Mouse (Mus musculus): ENCODE results near the gene Gpam.
"Not testable (repeated sequence)": the region's sequence is repeated elsewhere in the genome, so short reads cannot be mapped to it uniquely, and the experiment has no call there.

The Gpam gene

DNA sequence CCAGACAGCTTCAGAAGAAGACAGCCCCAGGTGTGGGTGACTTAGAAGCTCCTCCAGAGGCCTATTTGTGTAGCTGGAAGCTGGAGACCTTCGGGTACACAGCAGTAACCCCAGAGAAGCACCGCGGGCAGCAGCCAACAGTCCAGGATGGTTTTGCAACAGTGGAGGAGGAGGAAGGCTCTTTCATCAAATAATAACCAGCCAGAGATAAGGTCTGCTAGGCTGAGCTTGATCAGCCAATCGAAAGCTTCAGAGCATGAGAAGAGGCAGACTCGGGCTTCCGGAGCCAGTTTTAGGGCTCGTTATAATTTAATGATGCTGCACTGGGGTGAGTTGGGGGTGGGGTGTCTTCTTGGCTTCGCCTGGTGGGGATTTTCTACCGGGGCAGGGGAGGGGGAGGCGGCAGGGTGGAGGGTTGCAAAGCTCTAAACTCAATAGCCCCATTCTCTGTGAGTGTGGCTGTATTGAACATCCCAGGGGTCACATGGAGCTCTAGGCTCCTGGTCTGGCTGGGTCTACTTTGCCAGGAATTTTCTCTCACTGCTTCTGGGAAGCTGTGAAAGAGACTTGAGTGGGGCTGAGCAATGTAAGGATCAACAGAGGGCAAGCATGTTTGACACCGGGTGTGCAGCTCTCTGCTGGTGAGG is at the start of gene Gpam:
Gene Gpam, minus strand, starts transcription at position 167 of the 647 bp plus-strand sequence.
- no peak for DNase-seq

DNA sequence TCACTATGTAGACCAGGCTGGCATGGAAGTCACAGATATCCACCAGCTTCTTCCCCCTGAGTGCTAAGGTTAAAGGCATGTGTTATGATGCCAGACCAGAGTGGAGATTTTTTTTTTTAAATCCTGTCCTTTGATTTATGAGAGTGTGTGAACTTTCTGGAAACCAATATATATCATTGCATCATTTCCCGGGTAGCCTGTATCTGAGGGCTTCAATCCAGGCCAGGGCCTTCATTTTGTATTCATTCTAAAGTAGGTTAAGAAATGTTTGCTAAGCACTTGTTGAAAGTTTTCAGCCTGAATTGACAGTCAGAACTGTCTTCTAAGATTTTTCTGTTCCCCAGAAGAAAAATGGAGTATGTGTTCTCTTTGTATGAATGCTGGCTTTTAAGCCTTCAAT is 44.5 kb upstream of the Gpam start:
- no peak for DNase-seq

DNA sequence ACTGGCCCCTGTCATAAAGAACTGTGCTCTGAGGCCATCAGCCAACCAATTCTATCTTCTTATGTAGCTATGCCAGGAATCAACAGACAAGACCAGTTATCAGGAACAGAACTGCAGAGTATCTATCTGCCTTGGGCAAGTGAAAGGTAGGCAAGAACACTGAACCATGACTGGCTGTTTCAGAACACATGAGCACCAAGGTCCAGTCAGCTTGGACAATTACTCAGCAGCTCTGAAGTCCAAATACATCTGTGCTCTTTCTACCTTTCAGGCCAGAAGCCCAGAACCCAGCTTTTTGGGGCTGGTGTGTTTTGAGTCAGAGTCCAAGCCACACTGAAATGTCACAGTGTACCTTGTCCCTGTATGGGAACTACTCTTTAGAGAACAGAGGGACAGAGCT is 43.4 kb upstream of the Gpam start:
- DNase-seq, result no peak

DNA sequence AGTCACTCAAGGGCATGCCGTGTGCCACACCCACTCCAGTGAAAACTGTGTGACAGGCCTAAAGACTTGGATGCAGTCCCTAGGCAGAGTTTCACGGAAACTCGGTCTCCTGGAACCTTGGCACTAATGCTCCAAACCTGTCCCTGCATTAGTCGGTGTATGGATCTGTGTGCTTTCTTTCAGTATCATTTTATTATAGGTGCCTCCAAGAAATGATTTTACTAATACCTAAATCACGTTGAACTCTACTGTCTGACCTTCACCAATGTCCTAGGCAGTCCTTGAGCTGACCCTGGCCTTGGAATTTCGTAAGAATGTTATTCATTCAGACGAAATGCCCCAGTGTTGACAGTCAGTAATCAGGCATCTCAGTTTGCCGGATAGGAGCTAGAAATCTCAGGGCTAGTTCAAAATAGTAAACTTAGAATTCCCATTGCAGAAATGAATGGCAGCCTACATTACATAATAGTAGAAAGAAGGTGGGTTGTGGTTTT is 42.2 kb upstream of the Gpam start:
- DNase-seq, result not testable (repeated sequence)

DNA sequence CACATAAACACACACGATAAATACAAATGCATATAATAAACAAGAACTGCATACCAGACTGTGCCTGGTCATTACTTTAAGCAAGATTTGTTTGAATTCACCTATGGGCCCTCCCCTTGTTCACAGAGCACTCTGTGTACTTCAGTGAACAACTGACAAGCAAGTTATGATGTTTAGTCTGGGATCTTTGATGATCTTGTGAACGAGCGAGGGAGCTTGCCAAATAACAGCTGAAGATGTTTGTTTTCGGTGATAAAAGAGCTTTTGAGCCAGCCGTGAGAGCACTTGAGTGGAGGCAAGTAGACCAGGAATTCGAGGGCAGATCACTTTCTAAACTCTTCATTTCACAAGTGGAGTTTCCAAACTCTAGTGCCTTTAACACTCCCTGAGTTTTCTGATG is 41.3 kb upstream of the Gpam start:
- DNase-seq, result no peak

DNA sequence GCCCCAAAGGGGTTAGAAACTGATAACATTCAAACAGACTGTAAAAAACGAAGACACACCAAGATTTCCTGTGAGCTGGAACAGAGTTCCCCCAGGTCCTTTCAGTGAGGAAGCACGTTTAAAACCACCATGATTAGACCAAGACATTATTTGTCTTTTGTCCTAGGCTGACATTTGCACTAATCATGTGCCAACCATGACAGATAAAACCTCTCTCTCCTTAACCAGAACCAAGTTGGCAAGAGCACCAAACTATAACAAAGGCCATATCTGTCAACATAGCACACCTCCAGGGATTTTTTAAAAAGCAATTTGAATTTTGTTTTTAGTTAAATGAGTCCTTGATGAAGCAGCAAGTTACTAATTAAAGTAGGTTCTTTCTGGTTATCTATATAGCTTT is 40.7 kb upstream of the Gpam start:
- no peak for DNase-seq

DNA sequence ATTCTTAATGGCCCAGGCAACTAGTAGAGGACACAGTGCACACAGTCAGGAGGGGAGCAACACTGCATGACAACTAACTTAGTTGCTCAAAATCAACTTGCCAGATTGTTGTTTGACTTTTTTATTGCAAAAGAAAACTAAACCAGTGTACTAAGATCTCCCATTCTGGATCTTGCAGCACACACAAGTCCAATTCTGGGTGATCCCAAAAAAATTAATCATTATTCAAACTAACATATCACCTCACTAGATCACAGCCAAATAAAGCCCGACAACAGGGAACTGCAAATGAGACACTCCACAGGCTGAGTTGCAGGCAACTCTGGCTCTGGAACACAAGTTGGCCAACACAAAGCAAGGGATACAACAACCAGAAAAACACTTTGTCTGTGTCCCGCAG is 39.7 kb upstream of the Gpam start:
- DNase-seq, result no peak

DNA sequence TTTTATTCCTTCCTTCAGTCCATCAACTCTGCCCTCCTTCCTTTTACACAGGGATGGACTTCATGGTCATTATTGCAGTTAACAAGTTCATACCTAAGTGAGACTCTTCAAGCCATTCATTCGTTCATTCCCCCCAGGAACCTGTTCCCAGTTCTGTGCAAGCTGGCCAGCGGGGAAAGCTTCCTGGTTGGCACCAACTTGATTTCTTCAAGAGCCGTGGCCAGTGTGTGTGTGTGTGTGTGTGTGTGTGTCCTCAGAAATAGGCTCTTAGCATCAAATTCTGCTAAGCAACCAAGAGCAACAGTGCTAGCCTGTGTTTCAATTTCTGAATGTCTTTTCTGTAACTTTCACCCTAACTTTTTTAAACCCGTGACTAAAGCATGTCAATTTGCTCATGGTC is 38.9 kb upstream of the Gpam start:
- DNase-seq, result no peak

DNA sequence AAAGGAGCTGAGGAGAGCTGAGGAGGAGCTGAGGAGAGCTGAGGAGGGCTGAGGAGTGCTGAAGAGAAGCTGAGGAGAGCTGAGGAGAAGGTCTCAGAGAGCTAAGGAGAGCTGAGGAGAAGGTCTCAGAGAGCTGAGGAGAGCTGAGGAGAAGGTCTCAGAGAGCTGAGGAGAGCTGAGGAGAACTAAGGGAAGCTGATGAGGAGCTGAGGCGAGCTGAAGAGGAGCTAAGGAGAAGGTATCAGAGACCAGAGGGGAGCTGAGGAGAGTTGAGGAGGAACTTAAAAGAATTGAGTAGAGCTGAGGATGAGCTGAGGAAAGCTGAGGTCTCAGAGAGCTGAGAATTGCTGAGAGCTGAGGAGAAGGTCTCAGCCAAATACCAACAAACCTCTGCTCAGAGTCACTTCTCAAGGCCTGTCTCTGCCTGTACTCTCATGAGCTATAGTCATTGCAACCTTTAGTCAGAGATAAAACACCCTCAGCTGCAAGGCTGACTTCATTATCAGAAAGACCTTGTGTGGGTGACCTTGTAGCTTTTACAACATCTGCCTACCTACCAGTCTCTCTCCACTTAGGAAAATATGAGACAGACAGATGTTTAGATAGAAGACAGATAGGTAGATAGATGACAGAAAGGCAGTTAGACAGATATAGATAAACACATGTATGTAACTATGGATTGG is 38.3 kb upstream of the Gpam start:
- DNase-seq, result no peak

DNA sequence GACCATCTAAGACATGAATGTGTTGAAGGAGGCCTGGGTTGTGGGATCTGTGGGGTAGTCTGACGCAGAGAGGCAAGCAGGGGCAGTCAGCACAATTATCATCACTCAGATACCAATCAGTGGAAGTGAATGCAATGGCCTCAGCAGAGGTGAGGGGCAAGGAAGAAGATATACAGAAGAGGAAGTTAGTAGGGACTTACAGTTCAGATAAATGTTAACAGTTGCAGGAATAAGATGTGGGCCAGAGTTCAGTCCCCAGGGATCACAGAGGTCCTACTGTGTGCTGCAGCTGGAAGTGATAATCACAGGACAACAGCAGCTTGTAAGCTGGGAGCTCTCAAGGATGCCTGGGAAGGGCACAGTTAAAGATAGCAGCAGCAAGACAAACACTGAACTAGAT is 37.1 kb upstream of the Gpam start:
- no peak for DNase-seq

DNA sequence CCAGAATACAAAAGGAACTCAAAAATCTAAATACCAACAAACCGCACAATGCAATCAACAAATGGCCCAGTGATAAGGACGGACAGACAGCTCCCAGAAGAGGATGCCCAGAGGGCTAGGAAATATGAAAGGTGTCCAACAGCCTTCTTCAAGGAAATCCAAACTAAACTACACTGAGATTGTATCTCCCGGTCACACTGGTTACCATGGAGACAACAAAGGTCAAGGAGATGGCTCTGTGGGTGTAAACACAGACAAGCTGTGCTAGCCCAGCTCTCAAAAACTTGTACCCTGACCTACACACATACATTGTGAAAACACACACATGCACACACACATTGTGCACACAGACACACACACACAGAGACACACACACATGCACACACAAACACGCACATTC is 35.2 kb upstream of the Gpam start:
- DNase-seq, result no peak

DNA sequence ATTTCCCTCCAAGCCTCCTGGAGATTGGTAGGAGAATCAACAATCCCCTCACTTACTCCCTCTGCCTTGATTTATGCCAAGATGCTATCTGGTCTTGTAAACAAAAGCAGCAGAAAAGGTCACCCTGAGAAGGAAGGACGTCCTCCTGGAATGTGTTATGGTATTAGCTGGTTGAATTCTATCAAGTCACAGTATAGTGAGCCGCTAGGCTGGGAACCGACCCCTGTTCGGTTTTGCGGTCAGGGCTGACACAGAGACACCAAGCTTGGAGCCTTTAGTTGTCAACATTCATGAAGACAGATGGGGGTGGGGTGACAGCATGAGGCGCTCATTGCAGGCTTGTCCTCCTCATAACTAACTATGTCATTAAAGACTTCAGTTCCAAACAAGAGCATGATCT is 32.8 kb upstream of the Gpam start:
- no peak for DNase-seq

DNA sequence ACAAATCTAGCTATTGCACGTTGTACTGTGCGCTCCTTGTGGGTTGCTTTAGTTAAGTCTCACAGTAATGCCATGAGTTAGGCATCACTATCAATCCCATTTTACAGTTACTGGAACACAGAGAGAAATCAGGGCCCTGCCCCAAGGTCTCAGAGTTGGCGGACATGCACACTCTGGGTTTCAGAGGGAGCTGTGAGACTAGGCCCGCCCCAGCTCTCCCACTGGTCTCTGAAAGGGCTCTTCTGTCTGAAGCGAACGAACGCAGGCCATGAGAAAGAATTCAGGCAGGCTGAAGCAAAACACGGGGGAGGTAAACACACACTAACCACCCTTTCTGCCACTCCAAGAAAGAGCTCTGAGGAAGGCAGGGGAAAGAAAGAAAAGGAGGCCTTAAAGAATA is 31.6 kb upstream of the Gpam start:
- no peak for DNase-seq

DNA sequence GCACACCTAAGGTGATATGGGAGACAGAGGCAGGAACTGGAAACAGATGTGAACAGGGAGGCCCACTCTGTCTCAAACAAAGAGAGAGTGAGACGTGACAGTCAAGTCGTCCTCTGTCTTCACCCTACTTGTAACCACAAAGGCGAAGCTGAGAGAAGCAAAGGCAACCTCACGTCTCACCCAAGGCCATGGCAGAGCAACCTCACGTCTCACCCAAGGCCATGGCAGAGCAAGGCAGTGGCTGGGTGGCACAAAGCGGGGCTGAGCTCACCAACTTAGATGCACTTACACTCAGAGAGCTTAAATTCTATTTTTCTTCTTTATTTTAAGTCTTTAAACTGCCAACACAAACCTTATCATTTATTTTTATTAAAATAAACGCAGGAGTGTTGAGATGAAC is 30.0 kb upstream of the Gpam start:
- no peak for DNase-seq

DNA sequence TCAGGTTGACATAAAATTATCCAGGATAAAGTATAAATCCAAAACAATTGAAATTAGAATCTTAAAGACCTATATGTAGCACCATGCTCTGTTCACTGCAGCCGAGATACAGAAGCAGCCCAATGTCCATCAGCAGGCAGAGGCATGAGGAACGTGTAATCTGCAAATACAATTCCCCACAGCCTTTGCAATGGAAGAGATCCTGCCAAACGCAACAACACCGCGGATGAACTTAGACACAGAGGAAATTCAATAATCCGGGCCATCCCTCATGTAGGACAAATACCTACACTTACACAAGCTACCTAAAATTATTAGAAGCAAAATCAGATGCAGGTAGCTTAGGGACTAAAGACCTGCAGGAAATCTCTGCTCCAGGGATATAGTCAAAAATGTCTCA is 25.9 kb upstream of the Gpam start:
- DNase-seq, result no peak

DNA sequence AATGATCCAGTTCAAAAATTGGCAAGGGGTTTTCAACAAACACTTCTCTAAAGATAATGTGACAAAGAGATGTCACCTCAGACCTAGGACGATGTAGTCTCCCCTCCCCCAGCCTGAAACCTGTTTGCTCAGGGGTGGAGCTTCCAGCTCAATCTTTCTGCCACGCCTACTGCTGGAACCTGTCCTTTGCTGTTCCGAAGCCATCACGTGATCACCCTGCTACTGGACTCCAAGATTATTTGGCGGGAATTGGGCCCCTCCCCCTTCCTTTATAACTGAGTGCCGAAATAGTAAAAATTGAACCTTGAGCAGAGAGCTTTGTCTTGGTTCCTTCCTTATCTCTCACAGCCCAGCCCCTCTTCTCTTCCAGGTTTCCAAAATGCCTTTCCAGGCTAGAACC is 25.2 kb upstream of the Gpam start:
- not testable (repeated sequence) for DNase-seq

DNA sequence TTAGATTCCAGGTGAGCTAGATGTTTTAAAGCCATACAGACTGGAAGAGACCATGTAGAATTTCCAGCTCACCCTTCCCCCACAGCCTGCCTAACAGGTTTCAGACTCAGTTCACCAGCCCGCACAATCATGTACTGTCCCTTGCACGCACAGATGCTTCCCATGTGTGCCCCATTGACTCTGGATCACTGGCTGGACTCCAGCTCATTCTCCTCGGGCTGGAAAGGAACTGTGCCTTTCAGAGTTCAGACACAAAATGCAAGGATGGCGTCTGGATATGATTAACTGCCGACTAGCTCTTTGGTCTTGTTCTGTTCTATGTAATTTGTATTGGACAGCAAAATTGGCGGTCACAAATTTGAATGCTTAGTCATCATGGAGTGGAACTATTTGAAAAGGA is 22.6 kb upstream of the Gpam start:
- DNase-seq, result no peak

DNA sequence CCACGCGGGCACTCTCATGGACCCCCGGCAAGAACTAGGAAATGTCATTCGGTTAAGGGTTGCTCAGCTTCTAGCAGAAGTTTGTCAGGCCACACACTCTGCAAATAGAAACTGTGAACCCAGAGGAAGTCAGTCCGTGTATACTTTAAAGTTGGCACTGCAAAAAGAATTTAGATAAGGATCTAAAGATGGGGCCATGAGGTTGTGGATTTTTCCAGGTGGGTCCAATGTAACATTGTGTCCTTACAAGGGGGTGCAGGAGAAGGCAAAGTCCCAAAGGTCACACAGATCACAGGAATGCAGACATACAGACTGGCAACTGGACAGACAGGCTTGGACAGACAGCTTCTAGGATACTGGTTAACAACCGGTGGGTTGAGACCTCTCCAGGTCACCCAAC is 21.1 kb upstream of the Gpam start:
- DNase-seq, result no peak

DNA sequence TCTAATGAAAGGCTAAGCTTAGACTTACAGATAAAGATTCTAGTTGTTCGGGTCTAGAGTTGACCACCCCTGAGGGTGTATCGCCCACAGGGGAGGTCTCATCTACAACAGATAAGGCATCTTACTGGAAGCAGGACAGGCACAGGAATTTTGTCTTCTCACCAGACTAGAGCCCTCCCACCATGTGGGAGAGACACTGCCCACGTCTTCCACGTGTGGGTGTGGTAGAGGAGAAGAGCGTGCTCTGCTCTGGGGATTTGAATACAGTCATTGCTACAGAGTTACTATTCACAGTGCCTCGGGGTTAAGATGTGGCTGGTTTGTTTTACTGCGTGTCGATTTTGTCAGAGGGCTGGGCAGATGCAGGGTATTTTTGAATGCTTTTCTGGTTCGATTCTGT is 20.5 kb upstream of the Gpam start:
- DNase-seq, result no peak

DNA sequence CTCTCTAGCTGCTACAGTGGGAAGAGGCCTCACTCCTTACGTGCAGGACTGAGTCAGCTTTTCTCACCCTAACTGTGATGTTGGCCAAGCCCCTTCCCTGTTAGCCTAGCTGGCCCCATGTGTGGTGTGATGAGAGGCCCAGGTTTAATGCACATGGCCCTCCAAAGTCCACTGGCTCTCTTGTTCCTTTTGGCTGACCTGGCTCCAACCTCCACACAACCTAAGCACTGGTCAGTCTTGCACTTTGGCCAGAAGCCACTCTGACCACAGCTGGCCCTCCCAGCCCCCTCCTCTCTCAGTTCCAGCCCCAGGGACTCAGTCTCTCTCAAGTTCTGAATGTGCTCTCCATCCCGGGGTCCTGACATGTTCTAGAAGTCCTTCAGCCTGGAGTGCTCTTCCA is 18.1 kb upstream of the Gpam start:
- DNase-seq, result no peak

DNA sequence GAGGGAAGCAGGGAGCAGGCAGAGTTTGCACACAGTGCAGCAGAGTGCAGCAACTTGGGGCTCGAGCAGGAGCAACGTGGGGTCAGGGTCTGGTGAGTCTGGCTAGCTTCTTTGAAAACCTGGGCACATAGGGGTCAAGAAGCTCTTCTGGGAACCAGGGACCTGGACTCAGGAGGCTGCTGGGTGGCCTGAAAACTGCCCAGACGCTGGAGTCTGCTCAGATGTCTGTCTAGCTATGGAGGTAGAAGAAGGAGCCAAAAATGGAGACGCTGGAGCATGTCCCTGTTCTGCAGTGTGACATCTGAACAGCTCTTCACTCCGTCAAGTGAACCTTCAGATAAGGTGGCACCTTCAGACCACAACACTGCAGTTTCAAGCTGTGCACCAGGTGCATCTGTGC is 17.7 kb upstream of the Gpam start:
- DNase-seq, result no peak

DNA sequence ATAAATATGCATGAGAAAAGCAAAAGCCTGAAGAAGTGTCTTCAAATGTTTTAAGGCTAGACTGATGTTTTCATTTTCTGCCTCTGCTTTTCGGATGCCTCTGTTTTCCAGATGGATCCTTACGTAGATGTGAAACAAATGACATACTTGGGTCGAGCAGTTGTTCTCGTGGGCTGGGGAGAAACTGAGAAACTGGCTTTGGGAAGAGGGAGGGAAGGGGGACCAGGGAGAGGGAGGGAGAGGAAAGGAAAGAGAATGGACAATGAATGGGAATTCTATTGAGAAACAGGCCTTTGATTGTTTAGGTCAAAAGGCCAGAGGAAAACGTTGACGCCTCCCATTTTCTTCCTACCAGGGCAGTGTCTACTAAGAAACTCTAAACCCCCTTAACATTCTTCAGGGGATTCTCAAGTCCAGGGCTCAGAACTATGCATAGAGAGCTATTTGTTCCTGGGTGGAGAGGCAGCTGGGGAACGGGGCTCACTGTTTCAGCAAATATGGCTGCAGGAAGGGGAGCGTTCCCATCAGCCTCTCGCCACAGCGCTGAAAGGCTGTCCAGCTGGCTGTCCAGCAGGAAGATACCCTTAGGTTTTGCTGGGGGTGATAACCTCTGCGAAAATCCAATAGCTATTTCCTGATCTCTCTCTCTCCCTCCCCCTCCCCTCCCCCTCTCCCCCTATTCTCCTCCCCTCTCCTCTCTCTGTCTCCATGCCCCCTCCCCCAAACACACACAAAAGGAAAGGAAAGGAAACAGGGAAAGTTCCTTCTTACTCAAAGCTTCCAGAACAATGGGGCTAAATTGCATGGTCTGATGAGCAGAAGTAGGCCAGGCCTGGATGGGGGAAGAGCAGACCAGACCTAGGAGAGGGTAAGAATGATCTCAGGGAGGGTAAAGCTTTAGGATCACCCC is 16.6 kb upstream of the Gpam start:
- no peak for DNase-seq

DNA sequence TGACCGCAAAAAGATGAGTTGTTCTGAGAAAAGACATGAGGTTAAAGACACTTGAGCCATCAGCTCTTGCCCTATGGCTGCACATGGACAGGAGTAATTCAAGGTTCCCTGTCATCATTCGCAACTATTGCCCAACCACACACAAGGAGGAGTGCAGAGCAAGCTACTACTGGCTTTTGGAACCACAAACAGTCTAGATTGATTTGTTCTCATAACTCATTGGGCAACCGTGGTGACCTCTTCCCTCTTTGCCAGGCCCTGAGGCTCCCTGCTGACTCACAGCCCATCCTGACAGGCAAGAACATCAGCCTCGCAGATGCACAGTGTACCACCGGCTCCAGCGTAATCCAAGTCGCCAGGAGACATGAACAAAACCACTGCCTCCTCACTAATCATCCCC is 12.3 kb upstream of the Gpam start:
- DNase-seq, result no peak

DNA sequence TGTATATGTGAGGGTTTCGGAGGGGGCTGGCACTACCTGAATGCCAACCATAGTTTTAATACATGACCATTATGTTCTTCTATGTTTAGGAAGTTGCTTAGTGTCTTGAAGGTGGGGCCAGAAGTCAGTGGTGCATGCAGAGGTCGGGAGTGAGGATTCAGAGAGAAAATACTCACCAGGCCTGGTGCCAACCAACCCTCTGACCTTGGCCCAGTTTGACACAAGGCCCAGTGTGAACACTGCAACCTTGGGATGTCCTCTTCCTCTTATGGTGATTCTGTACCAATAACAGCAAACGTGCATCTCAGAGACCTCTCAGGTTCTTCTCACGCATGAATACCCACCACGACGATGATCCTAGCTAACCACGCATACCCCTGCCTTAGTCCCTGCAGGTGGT is 11.5 kb upstream of the Gpam start:
- DNase-seq, result no peak
